Mouse (Mus musculus) forebrain, postnatal 0 days (tissue): Measurements from ENCODE around the gene Pax5. TPM values are rescaled to one million over a fixed set of nuclear protein-coding genes. Genes with fewer than 3 reads are reported as not detected.

Experiments used
- ATAC-seq: fragments of 200-750 bp; cut with Nextera tagmentation; 2 replicates; pipeline ENCODE4 v1.8.0; 2017; ENCODE audit warnings: mild to moderate bottlenecking, moderate library complexity
- DNase-seq: peaks from one replicate; pipeline ENCODE4 v3.0.0-alpha.2; 2015
- H3K27ac ChIP-seq: fragments of 300-500 bp; sonication (generic); 2 replicates; pipeline ENCODE4 v1.5.1; 2014; ENCODE audit warnings: low read depth, mild to moderate bottlenecking, antibody characterized with exemption, low read length, moderate library complexity, mixed read lengths
- H3K27me3 ChIP-seq: fragments of 300-500 bp; sonication (generic); 2 replicates; pipeline ENCODE4 v1.6.1; 2014; ENCODE audit warnings: mild to moderate bottlenecking, low read length, mixed read lengths; ENCODE audit not compliant: insufficient read depth
- H3K36me3 ChIP-seq: fragments of 300-500 bp; sonication (generic); 2 replicates; pipeline ENCODE4 v1.6.1; 2014; ENCODE audit warnings: mild to moderate bottlenecking, moderate library complexity; ENCODE audit not compliant: insufficient read depth
- H3K4me1 ChIP-seq: fragments of 300-500 bp; sonication (generic); 2 replicates; pipeline ENCODE4 v1.6.1; 2014; ENCODE audit warnings: antibody characterized with exemption; ENCODE audit not compliant: insufficient read depth
- H3K4me2 ChIP-seq: fragments of 300-500 bp; sonication (generic); 2 replicates; pipeline ENCODE4 v1.6.1; 2014; ENCODE audit warnings: low read depth, mild to moderate bottlenecking, moderate library complexity
- H3K4me3 ChIP-seq: fragments of 300-500 bp; sonication (generic); 2 replicates; pipeline ENCODE4 v1.5.1; 2014; ENCODE audit warnings: low read depth, low read length, mixed read lengths
- H3K9ac ChIP-seq: fragments of 300-500 bp; sonication (generic); 2 replicates; pipeline ENCODE4 v1.6.1; 2014; ENCODE audit warnings: mild to moderate bottlenecking
- H3K9me3 ChIP-seq: fragments of 300-500 bp; sonication (generic); 2 replicates; pipeline ENCODE4 v1.6.1; 2016; ENCODE audit warnings: low read length
- CTCF ChIP-seq: sonication (generic); IDR thresholded peaks from 2 replicates; pipeline ENCODE4 v1.5.1; 2016; ENCODE audit warnings: antibody characterized with exemption, control low read depth, low read depth
- whole genome bisulfite sequencing: fragments of 180-500 bp; shearing (Covaris S2); extraction: QIAGEN DNeasy Blood & Tissue Kit; methylation state at CpG from one replicate; pipeline ENCODE4 v1.1.7; 2014; 5-methylcytosine and 5-hydroxymethylcytosine counted together
- polyA plus RNA-seq: library from polyadenylated mRNA; unstranded; fragments of >200 nt; fragmentation: Nextera tagmentation; extraction: Ambion mirVana; gene quantifications from 2 replicates; pipeline ENCODE4 v1.2.1, GENCODE M21; 2015
- total RNA-seq: library from RNA; depleted of rRNA; stranded (reverse); fragments of >200 nt; gene quantifications from 2 replicates; pipeline ENCODE4 v1.2.3, GENCODE M21; 2014

Gene Pax5
- total and polyA plus RNA-seq, 2 experiments from 2014 or later: 0.01 to 0.14 TPM

DNA sequence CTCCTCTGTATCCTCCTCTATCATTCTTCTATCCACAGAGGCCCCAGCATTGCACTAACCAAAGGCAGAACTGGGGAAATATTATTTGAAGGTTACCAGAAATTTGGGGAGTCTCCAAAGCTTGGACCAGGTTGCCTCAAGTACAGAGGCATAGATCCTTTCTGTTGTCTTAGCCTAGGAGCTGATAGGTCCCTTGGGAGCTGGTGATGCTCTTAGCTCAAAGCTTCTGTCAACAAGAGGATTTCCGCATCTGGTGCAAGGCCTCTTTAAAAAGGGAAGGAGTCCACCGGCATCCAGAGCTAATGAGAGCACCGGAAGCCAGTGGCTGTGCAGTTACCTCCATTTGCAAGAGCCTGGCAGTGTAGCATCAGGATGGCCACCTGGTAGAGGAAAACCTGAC is 5.1 kb downstream of the Pax5 start:
- no peak for DNase-seq
- no peak overlapping the region for H3K4me3 ChIP-seq
- H3K36me3 ChIP-seq: no peaks in the 10 kb centered on the region
- no peak overlapping the region for H3K9ac ChIP-seq
- H3K27ac ChIP-seq: no peak overlapping the region
- H3K4me1 ChIP-seq: no peaks in the 10 kb centered on the region
- peaks cover 78% of the 10 kb centered on the region for H3K27me3 ChIP-seq
- no peak for ATAC-seq
- no peaks in the 10 kb centered on the region for H3K9me3 ChIP-seq
- 16% methylated on average over 3 of the region's 3 CpGs for WGBS
- H3K4me2 ChIP-seq: no peak overlapping the region
- TF ChIP-seq CTCF: no peak

DNA sequence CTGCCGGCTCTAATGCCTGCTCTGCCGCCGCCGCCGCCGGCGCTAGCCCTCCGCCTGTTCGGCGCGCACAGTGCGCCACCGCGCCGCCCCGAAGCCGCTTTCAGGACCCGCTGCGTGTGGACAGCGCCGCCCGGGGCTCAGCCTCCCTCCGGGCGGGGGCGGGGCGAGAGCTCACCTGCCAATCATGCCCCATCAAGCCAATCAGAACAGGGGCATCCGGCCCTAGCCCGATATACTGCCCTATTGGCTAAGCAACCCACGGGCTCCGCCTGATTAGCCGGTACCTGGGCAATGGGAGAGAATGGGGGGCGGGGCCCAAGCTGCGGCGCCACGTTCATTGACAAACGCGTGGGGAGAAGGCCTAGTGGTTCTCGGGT is 5.9 kb downstream of the Pax5 start:
- H3K4me2 ChIP-seq: peak overlapping the region; percentile 47
- peak; percentile 8; the same call in 1 of the 2 replicates for TF ChIP-seq CTCF
- no peak overlapping the region for H3K9ac ChIP-seq
- ATAC-seq (peak; percentile 96), DNase-seq (peak; percentile 83)
- H3K27ac ChIP-seq: no peak overlapping the region
- WGBS: 0% methylated on average over 38 of the region's 38 CpGs
- peaks cover 78% of the 10 kb centered on the region for H3K27me3 ChIP-seq
- H3K4me1 ChIP-seq: no peaks in the 10 kb centered on the region
- H3K4me3 ChIP-seq: peak overlapping the region; percentile 27
- H3K36me3 ChIP-seq: no peaks in the 10 kb centered on the region
- no peaks in the 10 kb centered on the region for H3K9me3 ChIP-seq

DNA sequence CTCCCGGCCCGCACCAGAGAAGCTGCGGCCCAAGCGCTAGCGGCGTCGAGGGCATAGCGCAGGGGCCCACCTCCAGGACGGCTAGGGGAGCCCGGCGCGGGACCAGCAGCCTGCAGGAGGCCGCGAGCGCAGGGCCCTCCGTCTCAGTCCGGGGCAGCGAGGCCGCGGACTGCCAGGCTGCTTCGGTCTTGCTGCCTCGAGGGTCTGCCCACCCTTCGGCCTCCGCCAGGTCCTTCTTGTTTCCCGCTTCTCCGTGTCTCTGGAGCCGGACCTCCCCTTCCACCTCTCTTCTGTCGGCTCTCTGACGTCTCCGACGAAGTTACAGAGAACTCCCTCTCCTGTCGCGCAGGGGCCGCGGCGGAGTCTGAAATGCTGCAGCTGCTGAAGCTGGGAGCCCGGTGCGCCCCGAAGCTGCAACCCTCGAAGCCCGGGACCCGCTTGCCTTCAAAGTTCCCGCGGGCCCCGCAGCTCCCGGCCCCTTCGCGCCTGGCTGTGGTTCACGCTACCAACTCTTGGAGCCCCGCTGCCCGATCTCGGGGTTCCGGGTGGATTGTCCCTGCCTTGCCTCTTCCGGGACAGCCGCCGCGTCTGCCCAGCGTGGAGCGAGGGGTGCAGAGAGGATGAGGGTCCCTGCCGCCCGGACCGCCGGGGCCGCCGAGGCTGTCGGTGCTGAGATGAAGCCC is 6.5 kb downstream of the Pax5 start:
- H3K27me3 ChIP-seq: peaks cover 74% of the 10 kb centered on the region
- H3K4me1 ChIP-seq: no peaks in the 10 kb centered on the region
- H3K27ac ChIP-seq: no peak overlapping the region
- no peak for TF ChIP-seq CTCF
- H3K9ac ChIP-seq: no peak overlapping the region
- ATAC-seq: no peak
- WGBS: under 1% methylated on average over 60 of the region's 66 CpGs
- no peaks in the 10 kb centered on the region for H3K36me3 ChIP-seq
- H3K4me2 ChIP-seq: peak overlapping the region; percentile 47
- no peak for DNase-seq
- H3K4me3 ChIP-seq: peak overlapping the region; percentile 27
- no peaks in the 10 kb centered on the region for H3K9me3 ChIP-seq

DNA sequence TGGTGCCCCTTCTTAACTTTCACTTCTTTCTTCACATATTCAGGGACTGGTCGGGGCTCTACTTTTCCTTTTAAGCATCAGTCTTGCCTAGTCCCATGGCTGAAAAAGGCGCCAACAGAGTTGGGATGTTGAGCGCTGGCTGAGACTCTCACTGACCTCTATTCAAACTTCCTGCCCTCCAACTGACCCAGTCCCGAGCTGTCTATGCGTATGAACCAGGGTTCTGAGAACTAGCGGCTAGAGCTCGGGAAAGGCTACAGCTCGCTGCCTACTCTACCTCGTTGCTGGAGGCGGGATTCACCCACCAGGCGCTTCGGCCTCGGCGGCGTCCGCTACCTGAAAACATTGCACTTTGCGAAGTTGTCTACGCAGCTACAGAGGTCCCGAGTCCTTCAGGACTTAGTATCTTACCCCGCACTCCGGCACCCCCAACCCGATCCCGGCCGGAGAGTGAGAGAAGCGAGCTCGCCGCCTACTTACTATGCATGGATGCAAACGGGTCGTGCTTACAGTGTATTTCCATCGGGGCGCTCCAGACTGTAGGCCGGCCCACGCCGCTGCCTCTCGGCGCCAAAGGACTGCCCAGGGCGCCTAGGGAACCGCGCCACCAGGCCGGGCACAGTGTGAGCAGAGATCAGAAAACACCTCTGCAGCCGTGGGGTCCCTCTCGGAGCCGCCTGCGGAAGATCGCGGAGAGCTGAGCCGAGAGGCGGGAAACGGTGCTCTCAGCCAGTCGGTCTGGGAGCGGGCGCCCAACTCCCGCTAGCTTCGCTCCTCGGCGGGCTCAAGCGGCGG is 7.2 kb downstream of the Pax5 start:
- peak; percentile 9; the same call in 1 of the 2 replicates for ATAC-seq
- H3K27ac ChIP-seq: no peak overlapping the region
- peak; percentile 60 for DNase-seq
- no peaks in the 10 kb centered on the region for H3K4me1 ChIP-seq
- H3K36me3 ChIP-seq: no peaks in the 10 kb centered on the region
- H3K9me3 ChIP-seq: no peaks in the 10 kb centered on the region
- no peak overlapping the region for H3K9ac ChIP-seq
- peak overlapping the region; percentile 47; the same call in 1 of the 2 replicates for H3K4me2 ChIP-seq
- WGBS: 1% methylated on average over 58 of the region's 58 CpGs
- H3K27me3 ChIP-seq: peaks cover 73% of the 10 kb centered on the region
- 0 out of 2 replicates have a peak overlapping the region, but pooled peaks have one; percentile 27 for H3K4me3 ChIP-seq
- no peak for TF ChIP-seq CTCF

DNA sequence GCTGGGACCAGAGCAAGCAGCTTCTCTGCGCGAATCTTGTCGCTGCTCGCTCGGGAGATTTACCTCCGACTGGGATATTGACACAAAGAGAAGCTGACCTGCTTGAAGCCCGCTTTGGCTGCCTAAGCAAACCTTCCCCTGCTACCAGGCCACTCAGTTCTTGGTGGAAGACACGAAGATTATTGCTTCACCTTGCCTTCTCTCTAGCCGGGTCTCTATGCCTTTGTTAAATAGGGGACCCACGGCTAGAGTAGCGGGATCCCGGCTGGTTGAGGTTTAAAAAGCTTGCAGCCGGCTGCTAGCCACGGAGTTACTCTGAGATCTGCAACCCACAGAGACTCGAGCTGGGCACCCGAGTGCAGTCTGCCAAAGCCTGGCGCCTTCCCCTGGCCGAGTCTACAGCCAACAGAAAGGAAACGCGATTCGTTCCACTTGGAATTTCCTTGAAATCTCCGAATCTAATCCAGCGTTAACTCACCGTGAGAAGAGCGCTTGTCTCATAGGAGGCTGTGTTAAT is 8.2 kb downstream of the Pax5 start:
- Histone ChIP-seq H3K36me3 (no peaks in the 10 kb centered on the region), H3K9ac (no peak overlapping the region), H3K9me3 (no peaks in the 10 kb centered on the region), H3K4me1 (no peaks in the 10 kb centered on the region), H3K27ac (no peak overlapping the region), H3K4me3 (no peak overlapping the region), H3K4me2 (no peak overlapping the region), H3K27me3 (peaks cover 73% of the 10 kb centered on the region)
- DNase-seq (peak; percentile 81), ATAC-seq (no peak)
- no peak for TF ChIP-seq CTCF
- under 1% methylated on average over 25 of the region's 25 CpGs for WGBS

DNA sequence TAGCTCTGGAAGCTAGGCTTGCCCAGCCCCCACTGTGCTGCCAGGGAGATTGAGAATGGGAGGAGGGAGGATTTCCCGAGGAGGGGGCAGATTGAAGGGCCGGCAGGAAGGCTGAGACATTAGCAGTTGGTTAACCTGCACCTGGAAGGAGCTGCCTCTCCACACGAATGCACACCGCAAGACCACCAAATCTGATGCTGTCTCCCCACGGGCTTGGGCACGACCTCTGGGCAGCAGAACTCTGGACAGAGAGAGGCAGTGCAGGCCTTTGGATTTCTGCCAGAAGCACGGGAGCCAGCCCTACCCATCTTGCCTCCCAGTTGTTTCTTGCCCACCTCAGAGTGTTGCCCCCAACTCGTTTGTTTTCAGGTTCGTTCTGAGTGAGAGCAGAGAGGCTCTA is 8.8 kb downstream of the Pax5 start:
- H3K27me3 ChIP-seq: peaks cover 68% of the 10 kb centered on the region
- no peak overlapping the region for H3K9ac ChIP-seq
- 2% methylated on average over 9 of the region's 9 CpGs for WGBS
- no peak overlapping the region for H3K4me3 ChIP-seq
- DNase-seq: no peak
- no peak overlapping the region for H3K4me2 ChIP-seq
- TF ChIP-seq CTCF: no peak
- H3K9me3 ChIP-seq: no peaks in the 10 kb centered on the region
- H3K4me1 ChIP-seq: no peaks in the 10 kb centered on the region
- ATAC-seq: no peak
- H3K27ac ChIP-seq: no peak overlapping the region
- H3K36me3 ChIP-seq: no peaks in the 10 kb centered on the region

DNA sequence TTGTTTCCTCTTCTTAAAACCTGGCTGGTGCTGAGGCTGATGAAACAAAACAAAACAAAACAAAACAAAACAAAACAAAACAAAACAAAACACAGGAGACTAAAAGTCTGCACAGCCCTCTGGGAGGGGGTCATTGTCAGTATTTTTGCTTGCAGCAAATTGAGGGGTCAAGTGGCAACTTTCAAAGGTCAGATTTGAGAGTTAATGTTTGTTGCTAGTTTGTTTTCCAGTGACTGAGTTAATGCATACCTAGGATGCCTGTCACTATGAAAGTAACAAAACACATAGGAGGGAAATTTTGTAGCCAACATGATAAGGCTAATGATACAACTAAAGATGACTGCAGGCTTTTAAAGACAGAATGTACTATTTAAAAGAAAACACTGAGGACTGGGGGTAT is 13.6 kb downstream of the Pax5 start:
- ATAC-seq: no peak
- no peak overlapping the region for H3K27ac ChIP-seq
- H3K4me2 ChIP-seq: no peak overlapping the region
- H3K36me3 ChIP-seq: no peaks in the 10 kb centered on the region
- H3K27me3 ChIP-seq: peaks cover 54% of the 10 kb centered on the region
- H3K9ac ChIP-seq: no peak overlapping the region
- no peak overlapping the region for H3K4me3 ChIP-seq
- no peaks in the 10 kb centered on the region for H3K4me1 ChIP-seq
- no peaks in the 10 kb centered on the region for H3K9me3 ChIP-seq
- no peak for TF ChIP-seq CTCF
- DNase-seq: no peak
